Mouse (Mus musculus): ENCODE results near the gene Gpr108.
A peak's percentile ranks its signal among the peaks of the same experiment; 100 is the strongest.

The Gpr108 gene

DNA sequence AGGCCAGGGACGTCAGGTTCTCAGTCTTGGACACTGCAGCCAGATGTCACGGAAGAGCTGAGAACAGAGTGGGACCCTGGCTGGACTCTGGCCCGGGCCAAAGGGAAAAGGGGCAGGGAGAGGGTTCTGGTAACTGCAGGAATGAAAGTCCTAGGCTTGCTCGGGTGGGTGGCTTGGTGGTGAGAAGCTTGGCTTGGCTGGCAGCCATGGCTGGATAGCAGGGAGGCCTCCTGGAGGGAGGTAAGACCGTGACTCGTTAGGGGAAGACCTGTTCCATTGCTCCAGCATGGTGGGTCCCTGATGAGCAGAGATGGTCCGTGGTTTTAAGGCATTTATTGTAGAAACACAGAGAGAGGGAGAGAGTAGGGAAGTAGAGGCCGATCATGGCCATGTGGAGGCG, 23.1 kb upstream of the Gpr108 start:
- no peak for DNase-seq (ENCODE audit: low spot score in 2 of 2)

GRCm38 (mm10) chr17:57267556-57268126, 19.4 kb upstream of the Gpr108 start:
- no peak for DNase-seq (ENCODE audit: low spot score in 2 of 2)

GRCm38 (mm10) chr17:57264972-57265945, 17.0 kb upstream of the Gpr108 start:
- peak; percentile 37 to 44 for DNase-seq (ENCODE audit: low spot score in 2 of 2)

DNA sequence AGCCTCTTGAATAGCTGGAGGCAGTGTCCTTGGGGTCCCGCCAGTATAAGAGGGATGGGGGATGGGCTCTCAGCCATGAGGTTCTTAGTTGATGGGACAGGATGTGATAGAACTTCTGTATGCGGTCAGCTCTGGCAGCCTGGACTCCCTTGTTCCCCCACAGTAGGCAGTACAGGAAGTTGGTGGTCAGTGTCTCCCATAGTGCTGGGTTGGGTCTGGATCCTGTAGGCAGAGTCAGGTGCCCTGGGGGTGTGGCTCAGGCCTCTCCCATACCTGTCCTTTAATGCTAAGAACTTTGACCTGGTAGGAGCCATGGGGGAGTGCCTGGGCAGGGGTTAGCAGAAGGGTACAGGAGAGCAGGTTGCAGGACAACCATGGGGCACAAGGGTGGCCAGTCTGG, 15.9 kb upstream of the Gpr108 start:
- DNase-seq (ENCODE audit: low spot score in 2 of 2), result no peak

- DNase-seq (ENCODE audit: low spot score in 2 of 2), result no peak
Observed at GRCm38 (mm10) chr17:57262901-57263550, 14.8 kb upstream of the Gpr108 start.

DNA sequence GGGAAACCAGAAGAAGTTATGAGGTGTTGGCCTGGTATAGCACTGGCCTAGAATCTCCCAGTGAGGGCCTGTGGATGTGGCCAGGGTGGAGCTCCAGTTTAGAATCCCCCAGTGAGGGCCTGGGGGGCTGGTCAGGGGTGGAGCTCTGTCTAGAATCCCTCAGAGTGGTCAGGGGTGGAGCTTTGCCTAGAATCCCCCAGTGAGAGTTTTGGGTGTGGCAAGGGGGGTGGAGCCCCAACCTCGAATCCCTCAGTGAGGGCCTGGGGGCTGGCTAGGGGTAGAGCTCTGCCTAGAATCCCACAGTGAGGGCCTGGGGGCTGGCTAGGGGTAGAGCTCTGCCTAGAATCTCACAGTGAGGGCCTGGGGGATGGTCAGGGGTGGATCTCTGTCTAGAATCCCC, 13.6 kb upstream of the Gpr108 start:
- no peak for DNase-seq (ENCODE audit: low spot score in 2 of 2)

DNA sequence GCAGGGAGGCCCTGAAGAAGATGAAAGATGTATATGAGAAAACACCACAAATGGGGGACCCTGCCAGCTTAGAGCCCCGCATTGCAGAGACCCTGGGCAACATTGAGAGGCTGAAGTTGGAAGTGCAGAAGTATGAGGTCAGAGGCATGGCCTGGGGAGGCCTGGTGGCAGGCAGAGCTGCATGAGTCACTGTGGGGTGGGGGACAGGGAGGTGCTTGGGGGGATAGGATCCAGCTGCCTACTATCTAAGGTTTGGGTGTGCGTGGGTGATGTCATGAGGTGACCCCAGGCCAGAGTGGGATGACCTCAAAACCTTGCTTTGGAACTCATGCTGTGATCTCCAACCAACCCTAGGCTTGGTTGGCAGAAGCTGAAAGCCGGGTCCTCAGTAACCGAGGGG, 13.0 kb upstream of the Gpr108 start:
- no peak for DNase-seq (ENCODE audit: low spot score in 2 of 2)

GRCm38 (mm10) chr17:57260351-57260750, 12.1 kb upstream of the Gpr108 start:
- no peak for DNase-seq (ENCODE audit: low spot score in 2 of 2)

GRCm38 (mm10) chr17:57259742-57260141, 11.5 kb upstream of the Gpr108 start:
- no peak for DNase-seq (ENCODE audit: low spot score in 2 of 2)

DNA sequence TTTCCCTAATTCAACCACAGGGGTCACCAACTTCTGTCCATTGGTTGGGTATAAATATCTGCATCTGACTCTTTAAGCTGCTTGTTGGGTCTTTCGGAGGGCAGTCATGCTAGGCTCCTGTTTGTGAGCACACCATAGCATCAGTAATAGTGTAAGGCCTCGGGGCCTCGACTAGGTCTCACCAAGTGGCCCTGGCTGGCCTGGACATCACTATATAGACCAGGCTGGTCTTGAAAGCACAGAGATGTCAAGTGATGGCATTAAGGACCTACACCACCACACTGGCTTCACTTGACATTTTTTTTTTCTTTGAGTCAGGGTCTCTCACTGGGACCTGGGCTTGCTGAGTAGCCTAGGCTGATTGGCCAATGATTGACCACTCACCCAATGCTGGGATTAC, 9.9 kb upstream of the Gpr108 start:
- DNase-seq (ENCODE audit: low spot score in 2 of 2), result no peak

DNA sequence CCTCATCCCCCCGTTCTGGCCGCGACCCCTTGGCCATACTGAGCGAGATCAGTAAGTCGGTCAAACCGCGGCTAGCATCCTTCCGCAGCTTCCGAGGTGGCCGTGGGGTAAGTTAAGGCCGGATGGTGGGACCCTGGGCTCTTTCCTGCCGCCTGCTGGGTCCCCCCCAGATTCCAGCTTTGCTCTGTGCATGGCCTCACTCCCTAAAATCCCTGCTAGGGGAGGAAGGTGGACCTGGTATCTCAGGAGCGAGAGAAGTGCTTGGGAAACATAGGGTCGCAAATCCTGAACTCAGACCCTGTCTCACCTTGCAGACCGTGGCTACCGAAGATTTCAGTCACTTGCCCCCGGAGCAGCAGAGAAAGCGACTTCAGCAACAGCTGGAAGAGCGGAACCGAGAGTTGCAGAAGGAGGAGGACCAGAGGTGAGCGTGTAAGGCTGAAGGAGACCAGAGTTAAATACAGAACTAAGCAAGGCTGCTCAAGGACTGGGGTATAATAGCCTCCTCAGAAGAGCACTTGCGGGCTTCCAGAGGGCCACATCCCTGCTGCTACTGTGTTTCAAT, 8.8 kb upstream of the Gpr108 start:
- no peak for DNase-seq (ENCODE audit: low spot score in 2 of 2)

DNA sequence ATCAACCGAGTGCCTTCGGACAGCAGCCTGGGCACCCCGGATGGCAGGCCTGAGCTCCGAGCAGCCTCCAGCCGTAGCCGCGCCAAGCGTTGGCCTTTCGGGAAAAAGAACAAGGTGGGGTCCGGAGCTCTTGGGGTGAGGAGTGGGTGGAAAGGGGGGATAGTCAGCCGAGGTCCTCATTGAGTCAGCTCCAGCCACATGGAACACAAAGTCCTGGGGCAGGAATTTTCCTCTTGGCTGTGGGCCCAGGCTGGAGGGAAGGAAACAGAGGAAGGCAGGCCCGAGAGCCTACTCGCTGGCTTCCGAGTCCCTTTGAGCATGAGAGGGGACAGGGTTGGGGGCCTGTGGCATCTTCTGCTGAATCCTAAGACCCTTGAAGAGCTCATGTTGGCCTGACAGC, 7.1 kb upstream of the Gpr108 start:
- no peak for DNase-seq (ENCODE audit: low spot score in 2 of 2)

DNA sequence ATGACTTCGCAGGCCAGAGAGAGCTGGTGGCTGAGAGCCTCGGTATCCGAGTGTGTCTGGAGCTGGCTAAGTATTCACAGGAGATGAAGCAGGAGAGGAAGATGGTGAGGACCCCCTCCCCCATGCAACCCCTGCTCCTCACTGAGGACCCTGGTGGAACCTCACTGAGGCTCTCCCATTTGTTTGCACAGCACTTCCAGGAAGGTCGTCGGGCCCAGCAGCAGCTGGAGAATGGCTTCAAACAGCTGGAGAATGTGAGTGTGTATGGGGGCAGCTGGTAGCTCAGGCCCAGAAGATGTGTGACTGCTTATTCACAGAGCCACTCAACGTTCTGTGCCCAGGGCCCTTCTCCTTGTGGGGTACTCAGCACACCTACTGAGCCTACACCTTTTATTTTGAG, 5.1 kb upstream of the Gpr108 start:
- DNase-seq (ENCODE audit: low spot score in 2 of 2), result no peak

- no peak for DNase-seq (ENCODE audit: low spot score in 2 of 2)
Observed at GRCm38 (mm10) chr17:57251431-57251830, 3.2 kb upstream of the Gpr108 start.

GRCm38 (mm10) chr17:57250461-57251160, 2.4 kb upstream of the Gpr108 start:
- DNase-seq (ENCODE audit: low spot score in 2 of 2), result peak in 1 of 2 experiments; percentile 25

DNA sequence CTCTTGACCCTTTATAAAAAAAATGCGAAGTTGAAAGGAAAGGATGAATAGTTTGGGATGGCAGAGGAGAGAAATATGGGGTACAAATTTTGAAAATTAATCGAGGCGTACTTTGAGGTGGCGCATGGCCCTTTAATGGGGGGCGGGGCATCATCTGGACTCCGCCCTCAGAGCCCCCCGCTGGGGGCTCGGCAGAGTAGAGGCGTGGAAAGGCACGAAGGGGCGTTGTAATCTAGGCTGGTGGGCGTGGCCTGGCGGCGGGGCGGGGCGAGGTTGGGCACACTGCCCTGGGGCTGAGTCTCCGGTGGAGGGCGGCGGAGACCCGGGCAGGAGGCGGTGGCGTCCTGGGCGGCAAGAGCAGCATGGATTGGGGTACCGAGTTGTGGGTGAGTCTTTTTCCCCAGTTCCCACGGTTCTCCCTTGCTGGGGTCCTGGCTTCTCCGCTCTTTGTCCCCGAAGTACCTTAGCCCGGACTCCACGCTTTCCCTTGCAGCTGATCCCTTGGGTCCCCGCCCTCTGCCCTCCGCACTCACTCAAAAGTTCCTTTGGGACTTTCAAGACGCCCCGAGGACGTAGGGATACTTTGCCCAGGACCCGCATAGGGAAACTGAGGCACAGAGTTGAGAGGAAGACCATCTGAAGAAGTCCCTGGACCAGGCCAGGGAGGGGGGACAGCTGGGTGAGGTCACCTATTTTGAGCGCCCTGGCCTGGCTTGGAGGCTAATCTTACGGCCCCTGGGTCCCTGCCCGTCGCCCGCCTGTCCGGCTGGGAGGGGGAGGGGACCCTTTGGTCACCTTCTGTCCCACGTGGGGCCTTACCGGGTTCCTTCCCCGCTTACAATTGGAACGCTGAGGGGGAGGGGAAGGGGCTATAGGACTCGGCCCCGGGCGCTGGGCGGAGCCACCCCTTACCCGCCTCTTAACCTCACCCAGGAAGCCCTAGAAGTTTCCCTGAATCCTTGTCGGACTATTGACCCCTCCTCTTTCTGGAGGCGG, 1.2 kb upstream of the Gpr108 start, which contains the start of gene Trip10:
TSS of gene Trip10 (plus strand) at position 270 of the 996 bp plus-strand sequence.
- DNase-seq (ENCODE audit: low spot score in 2 of 2), result peak; percentile 96 to 99

- DNase-seq (ENCODE audit: low spot score in 2 of 2), result peak; percentile 19 to 47
Observed at GRCm38 (mm10) chr17:57248771-57249170, 525 bp upstream of the Gpr108 start.

- peak; percentile 86 to 93 for DNase-seq (ENCODE audit: low spot score in 2 of 2)
Observed at GRCm38 (mm10) chr17:57247393-57248200, 649 bp downstream of the Gpr108 start.

GRCm38 (mm10) chr17:57246663-57247392, 1.4 kb downstream of the Gpr108 start:
- DNase-seq (ENCODE audit: low spot score in 2 of 2), result peak; percentile 20 to 28
